Mouse (Mus musculus) kidney, embryonic 14.5 days (tissue): ENCODE data around the gene Rnpepl1. TPM values are rescaled to one million over a fixed set of nuclear protein-coding genes. Genes with fewer than 3 reads are reported as not detected.

Experiments
- ATAC-seq: fragments of 200-750 bp; cut with Nextera tagmentation; 2 replicates; pipeline ENCODE4 v1.8.0; 2017; ENCODE audit warnings: moderate number of reproducible peaks, mild to moderate bottlenecking, moderate TSS enrichment, moderate library complexity; ENCODE audit not compliant: low FRiP score, low TSS enrichment
- H3K27ac ChIP-seq: fragments of 300-500 bp; sonication (generic); 2 replicates; pipeline ENCODE4 v1.5.1; 2014; ENCODE audit warnings: low read depth, mild to moderate bottlenecking, low read length, moderate library complexity, mixed read lengths
- H3K27me3 ChIP-seq: fragments of 300-500 bp; sonication (generic); 2 replicates; pipeline ENCODE4 v1.6.1; 2014; ENCODE audit warnings: mild to moderate bottlenecking, low read length; ENCODE audit not compliant: control insufficient read depth, insufficient read depth
- H3K36me3 ChIP-seq: fragments of 300-500 bp; sonication (generic); 2 replicates; pipeline ENCODE4 v1.6.1; 2014; ENCODE audit warnings: low read length, mixed read lengths; ENCODE audit not compliant: control insufficient read depth, insufficient read depth
- H3K4me1 ChIP-seq: fragments of 300-500 bp; sonication (generic); 2 replicates; pipeline ENCODE4 v1.6.1; 2014; ENCODE audit warnings: low read length, mixed read lengths; ENCODE audit not compliant: control insufficient read depth, insufficient read depth
- H3K4me2 ChIP-seq: fragments of 300-500 bp; sonication (generic); replicated peaks from 2 replicates; pipeline ENCODE4 v1.6.1; 2014; ENCODE audit warnings: low read depth, mild to moderate bottlenecking, low read length
- H3K4me3 ChIP-seq: fragments of 300-500 bp; sonication (generic); 2 replicates; pipeline ENCODE4 v1.5.1; 2014; ENCODE audit warnings: mild to moderate bottlenecking, low read length
- H3K9ac ChIP-seq: fragments of 300-500 bp; sonication (generic); 2 replicates; pipeline ENCODE4 v1.6.1; 2014; ENCODE audit warnings: low read depth, mild to moderate bottlenecking, low read length, moderate library complexity
- H3K9me3 ChIP-seq: fragments of 300-500 bp; sonication (generic); 2 replicates; pipeline ENCODE4 v1.6.1; 2016; ENCODE audit warnings: low read length; ENCODE audit not compliant: control insufficient read depth
- WGBS: fragments of 180-500 bp; shearing (Covaris S2); extraction: QIAGEN DNeasy Blood & Tissue Kit; methylation state at CpG from one replicate; pipeline ENCODE4 v1.1.7; 2014; 5-methylcytosine and 5-hydroxymethylcytosine counted together
- polyA plus RNA-seq: library from polyadenylated mRNA; unstranded; fragments of >200 nt; fragmentation: Nextera tagmentation; extraction: Ambion mirVana; gene quantifications from 2 replicates; pipeline ENCODE4 v1.2.1, GENCODE M21; 2014

Rnpepl1 gene
- polyA plus RNA-seq, result 27.4 and 36.3 TPM in 2 replicates

DNA sequence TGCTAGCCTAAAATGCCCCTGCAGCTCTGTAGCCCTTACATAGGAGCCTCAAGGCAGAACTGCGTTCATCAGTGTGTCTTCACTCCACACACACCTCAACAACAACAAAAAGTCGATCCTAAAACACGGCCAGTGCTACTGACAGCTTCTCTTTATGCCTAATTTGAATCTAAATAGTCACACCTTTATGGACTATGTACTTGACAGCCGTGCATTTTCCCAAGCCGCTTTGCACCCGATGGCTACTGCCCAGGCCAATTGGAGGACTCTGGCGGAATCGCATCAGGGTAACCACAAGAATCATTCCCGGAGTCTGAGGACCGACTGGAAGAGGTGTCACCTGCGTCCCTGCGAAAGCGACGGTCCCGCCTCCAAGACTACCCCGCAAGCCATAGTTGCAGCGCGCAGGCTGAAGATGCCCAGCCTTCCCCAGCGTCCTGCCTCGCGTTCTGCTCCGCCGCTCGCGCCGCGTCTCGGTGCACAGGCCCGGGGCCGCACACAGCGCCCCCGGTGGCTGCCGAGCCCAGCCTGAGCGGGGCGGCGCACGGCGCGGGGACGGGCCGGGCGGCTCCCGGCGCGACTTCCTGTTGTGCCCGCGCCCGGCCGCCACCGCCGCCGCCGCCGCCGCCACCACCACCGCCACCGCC, at the start of gene Rnpepl1:
Gene Rnpepl1 (plus strand): TSS at position 545 of the 647 bp plus-strand sequence.
- H3K27me3 ChIP-seq, result no peaks in the 10 kb centered on the region
- H3K27ac ChIP-seq, result peak within 1 kb of the TSS; percentile 76
- ATAC-seq, result peak; percentile 44
- H3K4me1 ChIP-seq, result peaks cover 26% of the 10 kb centered on the region; the same call in 1 of the 2 replicates
- H3K36me3 ChIP-seq, result peaks cover 12% of the 10 kb centered on the region
- peak within 1 kb of the TSS; percentile 92 for H3K9ac ChIP-seq
- H3K4me3 ChIP-seq, result peak within 1 kb of the TSS; percentile 59
- peak within 1 kb of the TSS; percentile 63 for H3K4me2 ChIP-seq
- WGBS, result under 1% methylated on average over 35 of the region's 57 CpGs
- no peaks in the 10 kb centered on the region for H3K9me3 ChIP-seq

DNA sequence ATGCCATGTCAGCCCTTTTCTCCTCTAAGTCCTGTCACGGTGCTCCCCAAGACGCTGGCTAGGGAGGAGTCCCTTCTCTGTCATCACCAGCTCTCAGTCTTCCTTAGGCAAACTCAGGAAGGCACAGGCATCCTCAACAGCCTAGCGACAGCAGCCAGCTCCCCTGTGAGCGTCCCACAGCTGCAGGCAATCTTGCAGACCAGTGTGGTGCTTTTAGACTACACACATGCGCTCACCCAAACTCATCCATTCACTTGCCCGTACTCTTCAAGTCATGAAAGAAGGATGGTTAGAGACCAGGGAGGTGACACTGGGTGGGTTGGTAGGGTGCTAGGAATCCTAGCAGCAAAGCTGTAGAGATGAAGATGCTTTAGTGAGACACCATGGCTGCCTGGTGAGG, 49.1 kb upstream of the Rnpepl1 start:
- Histone ChIP-seq H3K9me3 (no peaks in the 10 kb centered on the region), H3K4me2 (no peak overlapping the region), H3K4me3 (no peak overlapping the region), H3K27ac (no peak overlapping the region), H3K4me1 (no peaks in the 10 kb centered on the region), H3K36me3 (peaks cover 27% of the 10 kb centered on the region), H3K9ac (no peak overlapping the region), H3K27me3 (no peaks in the 10 kb centered on the region)
- WGBS, result 77% methylated on average over 6 of the region's 6 CpGs
- no peak for ATAC-seq

DNA sequence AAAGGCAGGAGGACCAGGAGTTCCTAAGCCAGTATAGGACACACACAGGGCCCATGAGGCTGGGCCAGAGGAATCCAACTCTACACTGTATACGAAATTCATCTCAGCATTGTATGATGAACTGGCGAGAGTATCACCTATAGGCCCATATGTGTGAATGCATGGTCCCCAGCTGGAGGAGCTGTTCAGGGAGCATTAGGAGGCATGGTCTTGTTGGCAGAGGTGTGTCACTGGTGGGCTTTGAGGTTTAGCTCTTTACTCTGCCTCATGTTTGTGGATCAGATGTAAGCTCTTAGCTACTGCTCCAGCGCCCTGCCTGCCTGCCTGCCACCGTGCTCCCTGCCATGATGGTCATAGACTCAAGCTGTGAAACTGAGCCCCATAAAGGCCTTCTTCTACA, 47.3 kb upstream of the Rnpepl1 start:
- WGBS, result 92% methylated on average over 4 of the region's 4 CpGs
- ATAC-seq, result no peak
- Histone ChIP-seq H3K27ac (no peak overlapping the region), H3K27me3 (no peaks in the 10 kb centered on the region), H3K9me3 (no peaks in the 10 kb centered on the region), H3K9ac (no peak overlapping the region), H3K4me1 (no peaks in the 10 kb centered on the region), H3K36me3 (peaks cover 10% of the 10 kb centered on the region), H3K4me3 (no peak overlapping the region), H3K4me2 (no peak overlapping the region)

DNA sequence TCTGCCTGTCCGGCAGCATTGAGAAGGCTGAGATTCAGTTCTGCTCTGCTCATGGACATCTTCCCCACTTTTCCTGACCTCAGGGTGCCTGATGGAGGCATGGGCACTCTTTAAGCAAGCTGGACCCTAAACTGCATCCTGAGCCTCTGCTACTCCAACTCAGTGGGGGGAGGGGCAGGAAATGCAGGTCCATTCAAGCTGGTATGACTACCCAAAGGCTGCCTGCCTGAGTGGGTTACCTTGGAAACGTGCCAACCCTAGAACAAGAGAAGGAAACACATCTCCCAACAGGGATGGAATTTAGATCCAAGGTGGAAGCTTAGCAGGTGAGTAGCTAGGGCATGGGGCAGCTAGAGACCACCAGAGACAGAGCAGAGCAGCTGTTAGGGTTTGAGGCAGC, 44.4 kb upstream of the Rnpepl1 start:
- H3K27ac ChIP-seq, result no peak overlapping the region
- 64% methylated on average over 2 of the region's 2 CpGs for WGBS
- H3K4me1 ChIP-seq, result no peaks in the 10 kb centered on the region
- H3K9ac ChIP-seq, result no peak overlapping the region
- H3K27me3 ChIP-seq, result no peaks in the 10 kb centered on the region
- H3K4me3 ChIP-seq, result no peak overlapping the region
- H3K9me3 ChIP-seq, result 0 out of 2 replicates have a peak, but pooled peaks cover 2% of the 10 kb centered on the region
- ATAC-seq, result no peak
- no peak overlapping the region for H3K4me2 ChIP-seq
- H3K36me3 ChIP-seq, result no peaks in the 10 kb centered on the region

DNA sequence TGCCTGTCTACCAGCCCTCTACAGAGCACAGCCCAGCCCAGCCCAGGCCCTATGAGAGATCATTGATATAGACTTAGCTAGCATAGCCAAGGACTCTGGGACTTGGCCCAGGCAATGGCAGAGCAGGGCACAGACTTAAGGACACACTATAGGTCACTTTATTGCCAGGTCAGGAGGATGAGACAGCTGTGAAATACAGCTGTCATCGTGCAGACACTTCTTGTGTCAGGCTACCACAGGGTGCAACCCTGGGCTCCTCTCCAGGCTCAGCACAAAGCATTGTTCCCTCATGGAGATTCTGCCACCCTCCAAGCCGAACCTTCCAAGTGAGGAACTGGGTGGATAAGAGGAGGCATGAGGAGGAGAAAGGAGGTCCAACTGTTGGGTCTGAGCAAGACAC, 40.6 kb upstream of the Rnpepl1 start:
- no peaks in the 10 kb centered on the region for H3K27me3 ChIP-seq
- H3K9ac ChIP-seq, result no peak overlapping the region
- no peak overlapping the region for H3K27ac ChIP-seq
- no peaks in the 10 kb centered on the region for H3K36me3 ChIP-seq
- H3K9me3 ChIP-seq, result 0 out of 2 replicates have a peak, but pooled peaks cover 2% of the 10 kb centered on the region
- H3K4me1 ChIP-seq, result no peaks in the 10 kb centered on the region
- ATAC-seq, result no peak
- 87% methylated on average over 2 of the region's 2 CpGs for WGBS
- H3K4me3 ChIP-seq, result no peak overlapping the region
- H3K4me2 ChIP-seq, result no peak overlapping the region

DNA sequence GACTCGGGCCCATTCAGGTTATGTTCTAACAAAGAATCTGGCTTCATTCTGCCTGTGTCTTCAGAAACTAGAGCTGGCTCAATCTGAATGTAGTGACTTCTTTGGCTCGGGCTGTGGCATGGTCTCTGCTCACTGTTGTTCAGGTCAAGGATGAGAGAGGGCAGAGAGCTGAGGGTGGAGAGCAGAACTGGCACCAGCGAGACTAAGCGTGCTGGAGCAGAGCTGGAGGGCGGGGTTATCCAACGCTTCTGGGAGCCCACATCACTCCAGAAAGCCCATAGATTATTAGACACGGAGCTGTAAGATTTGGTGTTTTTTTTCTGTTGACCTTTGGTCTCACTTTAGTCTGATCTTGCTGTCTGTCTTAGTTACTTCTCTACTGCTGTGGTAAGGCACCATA, 37.9 kb upstream of the Rnpepl1 start:
- no peaks in the 10 kb centered on the region for H3K36me3 ChIP-seq
- WGBS, result 77% methylated on average over 7 of the region's 7 CpGs
- ATAC-seq, result no peak
- no peaks in the 10 kb centered on the region; the same call in 1 of the 2 replicates for H3K4me1 ChIP-seq
- H3K27me3 ChIP-seq, result no peaks in the 10 kb centered on the region
- no peak overlapping the region for H3K9ac ChIP-seq
- no peak overlapping the region for H3K27ac ChIP-seq
- no peak overlapping the region for H3K4me2 ChIP-seq
- H3K4me3 ChIP-seq, result no peak overlapping the region
- 0 out of 2 replicates have a peak, but pooled peaks cover 2% of the 10 kb centered on the region for H3K9me3 ChIP-seq

DNA sequence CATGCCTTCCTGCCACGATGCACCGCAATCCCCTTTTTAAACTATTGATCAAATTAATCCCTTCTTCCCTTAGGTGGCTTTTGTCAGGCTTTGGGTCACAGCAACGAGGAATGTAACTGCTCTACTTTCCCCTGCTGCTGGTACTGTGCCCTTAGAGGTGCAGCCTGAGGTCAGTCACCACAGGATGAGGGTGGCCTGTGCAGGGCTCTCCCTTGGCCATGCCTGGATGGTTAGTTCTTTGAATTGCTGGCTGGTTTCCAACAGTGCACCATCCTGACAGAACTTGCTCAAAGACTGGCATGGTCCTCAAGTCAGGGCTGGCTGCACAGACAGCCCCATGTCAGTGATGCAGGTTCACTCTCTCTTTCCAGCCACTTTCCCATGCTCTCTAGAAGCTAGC, 36.6 kb upstream of the Rnpepl1 start:
- Histone ChIP-seq H3K27me3 (no peaks in the 10 kb centered on the region), H3K27ac (no peak overlapping the region), H3K4me2 (no peak overlapping the region), H3K36me3 (no peaks in the 10 kb centered on the region), H3K4me1 (peaks cover 3% of the 10 kb centered on the region; the same call in 1 of the 2 replicates), H3K9me3 (no peaks in the 10 kb centered on the region), H3K9ac (no peak overlapping the region), H3K4me3 (no peak overlapping the region)
- ATAC-seq, result no peak
- 84% methylated on average over 3 of the region's 3 CpGs for WGBS

DNA sequence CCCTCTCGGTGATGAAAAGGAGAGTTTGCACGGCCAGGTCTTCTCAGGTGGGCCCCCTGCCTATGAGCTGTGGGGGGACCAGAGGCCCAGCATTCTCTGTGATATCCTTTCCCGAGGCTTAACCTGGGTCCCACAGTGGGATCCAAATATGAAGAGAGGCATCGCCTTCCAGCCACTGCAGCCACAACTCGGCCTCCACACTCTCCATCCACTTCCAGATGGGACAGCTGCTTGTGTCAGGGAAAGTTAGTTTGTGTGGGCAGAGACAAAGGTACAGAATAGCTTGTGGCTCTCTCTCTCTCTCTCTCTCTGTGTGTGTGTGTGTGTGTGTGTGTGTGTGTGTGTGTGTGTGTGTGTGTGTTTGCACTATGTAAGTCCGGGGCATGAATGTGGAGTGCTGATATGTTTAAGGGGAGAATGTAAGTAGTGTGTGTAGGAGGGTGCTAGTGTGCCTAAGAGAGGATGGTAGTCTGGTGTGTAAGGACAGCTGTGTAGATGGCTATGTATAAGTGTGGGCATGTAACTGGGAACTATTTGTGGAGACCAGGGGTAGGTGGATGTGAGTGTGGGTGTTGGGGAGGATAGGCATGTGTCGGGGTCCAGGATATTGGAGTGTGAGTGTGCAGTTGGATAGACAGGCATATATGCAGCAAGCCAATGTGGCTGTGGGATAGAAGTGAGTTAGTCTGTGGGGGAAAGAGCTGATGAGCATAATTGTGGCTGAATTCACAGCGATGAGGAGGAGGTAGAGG, 35.0 kb upstream of the Rnpepl1 start:
- Histone ChIP-seq H3K9ac (no peak overlapping the region), H3K4me3 (no peak overlapping the region), H3K9me3 (no peaks in the 10 kb centered on the region), H3K27me3 (no peaks in the 10 kb centered on the region), H3K36me3 (no peaks in the 10 kb centered on the region), H3K4me2 (no peak overlapping the region), H3K4me1 (peaks cover 3% of the 10 kb centered on the region; the same call in 1 of the 2 replicates), H3K27ac (no peak overlapping the region)
- WGBS, result 91% methylated on average over 8 of the region's 8 CpGs
- no peak for ATAC-seq

DNA sequence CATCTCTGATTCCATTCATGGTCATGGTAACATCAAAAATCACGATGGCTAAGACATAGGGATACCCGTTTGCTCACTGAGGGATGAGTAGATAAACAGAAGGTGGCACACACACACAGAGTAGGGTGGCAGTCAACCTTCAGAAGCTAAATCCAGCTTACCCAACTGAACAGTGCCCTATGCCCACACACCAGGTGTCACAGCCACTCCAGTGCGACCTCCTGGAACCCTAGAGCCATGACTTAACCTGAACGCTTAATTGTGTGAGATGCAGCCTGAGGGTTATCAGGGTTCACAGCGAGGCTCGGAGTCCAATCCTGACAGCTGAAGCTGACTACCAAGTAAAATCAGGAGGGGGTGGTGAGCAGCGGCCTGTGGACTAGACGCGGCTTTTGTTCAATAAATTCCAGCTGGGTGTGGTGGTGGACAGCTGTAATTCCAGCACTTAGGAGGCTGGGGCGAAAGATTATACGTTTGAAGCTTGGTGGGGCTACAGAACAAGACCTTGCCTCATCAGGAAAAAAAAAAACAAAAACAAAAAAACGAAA, 33.1 kb upstream of the Rnpepl1 start:
- 29% methylated on average over 12 of the region's 12 CpGs for WGBS
- peak; percentile 21; the same call in 1 of the 2 replicates for ATAC-seq
- H3K4me3 ChIP-seq, result no peak overlapping the region
- no peak overlapping the region for H3K9ac ChIP-seq
- no peaks in the 10 kb centered on the region for H3K9me3 ChIP-seq
- H3K36me3 ChIP-seq, result no peaks in the 10 kb centered on the region
- H3K27me3 ChIP-seq, result 0 out of 2 replicates have a peak, but pooled peaks cover 2% of the 10 kb centered on the region
- peaks cover 3% of the 10 kb centered on the region; the same call in 1 of the 2 replicates for H3K4me1 ChIP-seq
- H3K4me2 ChIP-seq, result no peak overlapping the region
- no peak overlapping the region for H3K27ac ChIP-seq
